Mouse (Mus musculus) testis, postnatal 10 days (tissue): ENCODE measurements around the gene Hoxa6.
A peak's percentile ranks its signal among the peaks of the same experiment; 100 is the strongest.

Experiments used
- DNase-seq: peaks from one replicate; pipeline ENCODE4 v3.0.0; 2021; ENCODE audit warnings: low spot score

Gene Hoxa6

GRCm38 (mm10) chr6:52200073-52200750, 8.3 kb downstream of the Hoxa6 start:
- no peak for DNase-seq

- no peak for DNase-seq
These were observed 11.3 kb downstream of the Hoxa6 start for GRCm38 (mm10) chr6:52197271-52197670.

GRCm38 (mm10) chr6:52196811-52197210, 11.7 kb downstream of the Hoxa6 start:
- DNase-seq = no peak

- no peak for DNase-seq
These were observed 13.8 kb downstream of the Hoxa6 start for GRCm38 (mm10) chr6:52194690-52195089.

GRCm38 (mm10) chr6:52191860-52192550, 16.5 kb downstream of the Hoxa6 start:
- DNase-seq = peak; percentile 94

- DNase-seq = no peak
These were observed 17.4 kb downstream of the Hoxa6 start, which contains the start of gene Hoxa4 for GRCm38 (mm10) chr6:52190906-52191810. TSS of gene Hoxa4 (minus strand) at chr6:52191753.

GRCm38 (mm10) chr6:52190410-52190809, 18.1 kb downstream of the Hoxa6 start:
- DNase-seq = no peak

- no peak for DNase-seq
These were observed 18.6 kb downstream of the Hoxa6 start for GRCm38 (mm10) chr6:52189909-52190308.

GRCm38 (mm10) chr6:52189172-52189591, 19.3 kb downstream of the Hoxa6 start:
- no peak for DNase-seq

- no peak for DNase-seq
These were observed 22.0 kb downstream of the Hoxa6 start for GRCm38 (mm10) chr6:52186500-52186899.

- DNase-seq = no peak
These were observed 22.7 kb downstream of the Hoxa6 start for GRCm38 (mm10) chr6:52185834-52186233.

- DNase-seq = no peak
These were observed 23.3 kb downstream of the Hoxa6 start for GRCm38 (mm10) chr6:52185222-52185621.

GRCm38 (mm10) chr6:52184668-52185067, 23.9 kb downstream of the Hoxa6 start:
- no peak for DNase-seq

- DNase-seq = no peak
These were observed 25.0 kb downstream of the Hoxa6 start for GRCm38 (mm10) chr6:52183311-52184080.

- DNase-seq = no peak
These were observed 25.7 kb downstream of the Hoxa6 start for GRCm38 (mm10) chr6:52182793-52183192.

- DNase-seq = no peak
These were observed 26.5 kb downstream of the Hoxa6 start for GRCm38 (mm10) chr6:52182030-52182429.

GRCm38 (mm10) chr6:52180726-52181125, 27.8 kb downstream of the Hoxa6 start:
- DNase-seq = no peak

- DNase-seq = no peak
These were observed 28.3 kb downstream of the Hoxa6 start for GRCm38 (mm10) chr6:52180213-52180710.

GRCm38 (mm10) chr6:52179690-52180089, 28.8 kb downstream of the Hoxa6 start:
- no peak for DNase-seq

- no peak for DNase-seq
These were observed 29.4 kb downstream of the Hoxa6 start for GRCm38 (mm10) chr6:52178918-52179665.

GRCm38 (mm10) chr6:52177806-52178205, 30.7 kb downstream of the Hoxa6 start:
- DNase-seq = no peak
